Mouse (Mus musculus): ENCODE data around the gene Alyref2.

DNA sequence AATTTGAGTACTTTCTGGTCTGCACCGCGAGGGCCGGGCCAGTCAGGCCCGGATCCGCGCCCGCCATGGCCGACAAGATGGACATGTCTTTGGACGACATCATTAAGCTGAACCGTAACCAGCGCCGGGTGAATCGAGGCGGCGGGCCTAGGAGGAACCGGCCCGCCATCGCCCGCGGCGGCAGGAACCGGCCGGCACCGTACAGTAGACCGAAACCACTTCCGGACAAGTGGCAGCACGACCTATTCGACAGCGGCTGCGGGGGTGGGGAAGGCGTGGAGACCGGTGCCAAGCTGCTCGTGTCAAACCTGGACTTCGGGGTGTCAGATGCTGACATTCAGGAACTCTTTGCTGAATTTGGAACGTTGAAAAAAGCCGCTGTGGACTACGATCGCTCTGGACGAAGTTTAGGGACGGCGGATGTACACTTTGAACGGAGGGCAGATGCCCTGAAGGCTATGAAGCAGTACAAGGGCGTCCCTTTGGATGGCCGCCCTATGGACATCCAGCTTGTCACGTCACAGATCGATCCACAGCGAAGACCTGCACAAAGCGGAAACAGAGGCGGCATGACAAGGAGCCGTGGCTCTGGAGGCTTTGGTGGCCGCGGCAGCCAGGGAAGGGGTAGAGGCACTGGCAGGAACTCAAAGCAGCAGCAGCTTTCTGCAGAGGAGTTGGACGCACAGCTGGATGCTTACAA is 464 bp downstream of the Alyref2 start:
- TF ChIP-seq CTCF (conservative IDR thresholded peaks at IDR 0.05; ENCODE audit: insufficient read depth, insufficient read length, low read depth, low read length) (no peak), POLR2A (IDR thresholded peaks at IDR 0.05; ENCODE audit: low read depth, low read length) (no peak)

Data from kidney, adult 2 months (tissue).